In the genomic region with DNA sequence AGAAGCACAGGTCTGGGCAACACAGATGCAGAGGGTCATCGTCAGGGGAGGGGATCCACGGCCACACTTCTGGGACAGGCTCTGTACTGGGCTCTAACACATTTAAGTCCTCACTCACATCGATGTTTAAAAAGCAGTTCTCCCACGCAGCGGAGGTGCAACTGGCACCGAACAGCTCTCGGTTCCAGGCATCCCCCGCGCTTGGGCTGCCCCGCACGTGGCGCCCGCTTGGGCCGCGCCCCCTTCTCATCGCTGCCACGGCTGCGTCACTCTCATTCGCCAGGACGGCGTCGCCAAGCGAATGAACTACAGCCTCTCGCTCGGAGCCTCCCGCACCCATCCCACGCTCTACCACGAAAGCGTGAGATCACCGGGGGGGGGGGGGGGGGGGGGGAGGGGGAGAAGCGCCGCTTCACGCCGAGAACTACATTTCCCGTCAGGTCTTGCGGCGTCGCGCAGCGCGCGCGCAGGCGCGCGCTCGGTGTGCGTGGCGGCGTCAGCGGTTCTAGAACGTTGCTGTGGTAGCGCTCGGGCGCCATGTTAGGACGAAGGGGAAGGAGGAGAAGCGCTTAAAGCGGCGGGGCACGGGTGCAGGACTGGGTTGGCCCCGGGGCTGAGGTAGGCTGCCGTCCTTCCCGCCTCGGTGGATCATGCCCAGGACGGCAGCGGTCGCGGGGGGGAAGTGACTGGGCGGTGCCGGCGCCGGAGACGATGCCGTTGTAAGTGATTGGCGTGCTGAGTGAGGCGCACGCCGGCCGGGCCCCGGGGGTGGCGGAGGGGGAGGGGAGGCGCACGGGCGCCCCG, we compare ENCODE assay signal across 8 mouse cellular contexts. TPM values are rescaled to one million over a fixed set of nuclear protein-coding genes. Genes with fewer than 3 reads are reported as not detected.
DNase-seq lines count a peak whose midpoint lies in the region; ATAC-seq lines count a peak whose summit lies in the region.

TSS of gene Papola (plus strand) at position 499 of the 804 bp plus-strand sequence.

- DNase-seq in NIH3T3 (ENCODE audit: low read depth), result peak; percentile 97
- DNase-seq in cerebellum, postnatal 10 days, result peak; percentile 92 to 94
- peak; percentile 87 to 88 for DNase-seq in frontal cortex, postnatal 10 days (ENCODE audit: low spot score in 2 of 2)
- peak; percentile 84 to 93 for DNase-seq in layer of hippocampus, postnatal 14 days (ENCODE audit: low spot score in 2 of 2)
- peak; percentile 87 for DNase-seq in lung, postnatal 14 days
- peak; percentile 87 for DNase-seq in retina, adult 2 months (ENCODE audit: low read depth, low spot score)
- peak; percentile 87 to 89 for DNase-seq in thymus, postnatal 36 days

- H3K27ac ChIP-seq in hindbrain, embryonic 12.5 days, result peak within 1 kb of the TSS; percentile 97

- peak within 1 kb of the TSS; percentile 95 for H3K4me3 ChIP-seq in hindbrain, embryonic 12.5 days

- H3K9me3 ChIP-seq in hindbrain, embryonic 12.5 days (replicated peaks), result no peaks in the 10 kb centered on the region

- peak; percentile 95 for ATAC-seq in hindbrain, embryonic 12.5 days (ENCODE audit: low FRiP score)

- peak within 1 kb of the TSS; percentile 66 for H3K4me2 ChIP-seq in hindbrain, embryonic 12.5 days (replicated peaks)

- WGBS in hindbrain, embryonic 12.5 days, result under 1% methylated on average over 65 of the region's 85 CpGs

- peak within 1 kb of the TSS; percentile 95 for H3K9ac ChIP-seq in hindbrain, embryonic 12.5 days

- H3K4me1 ChIP-seq in hindbrain, embryonic 12.5 days, result peaks cover 15% of the 10 kb centered on the region

- no peaks in the 10 kb centered on the region for H3K27me3 ChIP-seq in hindbrain, embryonic 12.5 days

- H3K36me3 ChIP-seq in hindbrain, embryonic 12.5 days, result 0 out of 2 replicates have a peak, but pooled peaks cover 2% of the 10 kb centered on the region

RNA-seq across cellular contexts. Expression of gene Papola, which starts in this region (rescaled TPM):
- polyA plus RNA-seq in hindbrain, embryonic 12.5 days (2016; fragmentation: Nextera tagmentation; extraction: Ambion mirVana), result 278 and 308 TPM in 2 replicates
- 100 to 1,000 TPM; 128 to 149 TPM for total RNA-seq in layer of hippocampus, postnatal 14 days (2021)

Comparison
In these comparisons a context has a peak if more than half of its experiments do, and no peak if none do; other contexts are left out.
1. Peak in every context shown above with its lines: DNase-seq, ATAC-seq, H3K4me3 ChIP-seq and H3K27ac ChIP-seq.